Mouse (Mus musculus): Measurements from ENCODE around the gene Lin37.

- TF ChIP-seq EP300 (IDR thresholded peaks at IDR 0.05) = no peak
- TF ChIP-seq CTCF (IDR thresholded peaks at IDR 0.05) = 0 out of 2 replicates have a peak, but pooled peaks have one; percentile 1
These were observed 6.5 kb downstream of the Lin37 start for GRCm38 (mm10) chr7:30553021-30553589.
